Mouse (Mus musculus) adrenal gland, postnatal 14 days (tissue): ENCODE measurements around the gene C77080. TPM values are rescaled to one million over a fixed set of nuclear protein-coding genes. Genes with fewer than 3 reads are reported as not detected.

ENCODE experiments used
- DNase-seq: peaks from one replicate; pipeline ENCODE4 v3.0.0; 2021; ENCODE audit warnings: mixed read lengths
- total RNA-seq: library from RNA; stranded (reverse); gene quantifications from 2 replicates; pipeline ENCODE4 v1.2.3, GENCODE M21; 2021

The C77080 gene
- total RNA-seq, 1 experiment from 2014 or later: 14.5 TPM

DNA sequence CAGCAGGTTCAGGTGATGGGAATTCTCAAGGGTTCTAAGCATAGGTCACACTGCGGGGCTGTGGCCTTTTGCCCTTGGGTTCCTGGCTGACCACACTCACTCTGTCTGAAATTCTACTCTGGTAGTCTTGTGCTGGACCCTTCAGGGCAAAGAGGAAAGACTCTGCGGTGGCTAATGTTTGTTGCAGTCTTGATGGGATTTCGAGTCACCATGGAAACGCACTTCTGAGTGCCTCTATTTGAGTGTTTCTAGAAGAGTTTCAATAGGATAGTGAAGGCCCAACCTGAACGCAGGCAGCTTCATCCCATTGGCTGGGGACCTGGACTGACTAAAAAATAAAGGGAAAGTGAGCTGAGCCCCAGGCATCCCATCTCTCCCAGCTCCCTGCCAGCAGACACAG, 5.6 kb upstream of the C77080 start:
- DNase-seq: no peak

- DNase-seq: no peak
These were observed 5.0 kb upstream of the C77080 start for GRCm38 (mm10) chr4:129266191-129266590.

DNA sequence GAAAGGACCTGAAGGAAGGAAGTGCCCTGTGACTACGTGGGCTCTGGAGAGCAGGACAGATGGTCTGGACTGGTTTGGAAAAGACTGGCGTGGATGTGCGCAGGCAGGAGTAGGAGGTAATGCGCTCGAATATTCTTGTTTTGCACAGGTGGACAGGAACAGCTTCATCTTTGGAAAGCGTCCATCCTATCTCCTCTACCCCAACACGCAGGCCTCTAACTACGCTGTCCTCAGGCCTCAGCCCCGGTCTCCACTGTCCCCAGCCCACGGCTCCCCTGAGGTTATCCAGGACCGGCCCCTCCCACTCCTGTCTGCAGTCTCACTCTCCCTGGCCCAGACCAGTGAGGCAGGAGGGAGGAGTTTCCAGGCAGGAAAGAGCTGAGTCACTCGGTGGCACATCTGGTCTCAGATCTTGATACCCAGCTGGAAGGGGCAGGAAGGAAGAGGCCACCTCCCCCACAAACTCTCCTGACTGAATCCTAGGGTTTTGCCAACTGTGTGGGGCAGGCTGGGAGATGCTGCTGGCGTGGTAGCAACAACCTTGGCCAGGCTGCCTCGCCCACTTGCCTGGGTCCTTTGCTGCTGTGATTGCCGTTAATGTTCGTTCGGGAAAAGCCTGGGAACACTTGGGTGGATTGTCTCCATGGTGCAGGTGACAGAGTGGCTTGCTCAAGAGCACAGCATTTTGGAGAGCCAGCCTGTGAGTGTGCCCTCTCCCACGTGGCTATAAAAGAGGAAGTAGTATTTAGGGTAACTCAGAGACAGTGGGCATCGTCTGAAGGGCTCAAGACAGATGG, 2.2 kb upstream of the C77080 start:
- DNase-seq: peak; percentile 80

DNA sequence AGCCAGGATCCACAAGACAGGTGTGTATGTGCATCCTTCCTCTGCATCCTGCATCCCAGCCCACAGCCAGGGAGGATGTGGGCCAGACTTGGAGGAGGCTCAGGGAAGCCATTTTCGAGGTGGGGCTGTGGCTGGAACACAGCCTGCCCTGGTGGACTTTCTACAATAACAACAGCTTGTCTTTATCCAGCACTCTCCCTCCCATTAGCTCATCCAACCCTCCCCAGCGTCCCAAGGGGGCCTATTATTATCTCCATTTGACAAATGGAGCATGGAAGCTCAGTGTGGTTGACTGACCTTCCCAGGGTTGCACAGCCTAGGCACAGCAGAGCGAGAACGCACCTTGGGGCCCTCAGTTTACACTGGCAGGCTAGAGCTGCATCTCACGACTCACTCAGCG, 526 bp downstream of the C77080 start:
- DNase-seq: no peak

DNA sequence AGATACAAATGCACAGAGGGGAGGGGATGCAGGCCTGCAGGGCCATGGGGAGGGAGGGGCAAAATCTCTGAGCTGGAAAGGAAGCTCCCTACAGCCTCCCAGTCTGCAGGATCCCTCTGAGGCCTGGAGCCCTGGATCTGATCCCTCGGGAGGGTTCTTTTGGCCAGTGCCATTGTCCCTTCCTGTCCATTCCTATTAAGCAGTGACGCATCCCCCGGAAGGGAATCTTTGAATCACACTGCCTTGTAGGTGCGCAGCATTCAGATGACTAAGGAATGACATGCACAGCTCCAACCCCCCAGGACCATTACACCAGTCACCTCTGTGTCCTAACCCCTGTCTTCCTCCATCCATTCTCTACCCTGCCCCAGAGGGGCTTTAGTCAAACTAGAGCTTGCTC, 2.1 kb downstream of the C77080 start:
- no peak for DNase-seq

DNA sequence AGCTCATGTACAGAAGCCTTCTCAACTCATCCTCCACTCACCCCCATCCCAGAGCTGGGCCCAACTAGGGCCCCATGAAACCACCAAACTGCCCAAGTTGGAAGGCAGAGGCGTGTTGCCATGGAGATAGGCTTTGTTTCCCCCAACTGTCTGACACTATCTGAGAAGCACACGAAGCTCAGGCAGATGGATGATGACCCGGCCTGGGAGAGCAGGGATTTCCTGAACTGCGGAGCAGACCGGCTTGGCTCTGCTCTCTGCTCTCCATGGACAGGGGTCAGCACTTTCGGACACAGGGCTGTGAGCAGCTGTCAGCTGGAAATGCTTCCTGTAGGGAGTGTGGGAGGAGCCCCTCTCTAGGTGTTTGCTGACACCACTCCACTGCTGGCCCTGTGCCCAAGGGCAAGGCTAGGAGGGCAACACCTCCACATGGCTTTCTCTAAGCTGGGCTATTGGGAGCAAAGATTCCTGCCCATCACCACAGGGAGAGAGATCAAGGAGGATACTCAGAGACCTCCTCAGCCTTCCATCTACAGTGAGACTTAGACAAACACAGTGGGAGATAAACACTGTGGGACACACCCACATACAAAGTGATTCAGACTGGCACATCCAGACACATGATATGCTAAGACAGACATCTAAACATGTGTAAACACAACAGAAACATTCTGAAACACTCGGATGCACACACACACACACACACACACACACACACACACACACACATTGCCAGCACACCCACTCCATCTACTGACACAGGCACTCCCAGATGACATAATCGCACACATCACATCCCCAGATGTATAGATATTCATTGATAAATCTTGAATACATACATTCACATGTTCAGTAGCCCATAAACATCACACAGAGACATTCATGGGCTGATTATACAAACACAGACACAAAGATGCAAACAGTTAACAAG, 4.5 kb downstream of the C77080 start:
- DNase-seq: peak; percentile 54

DNA sequence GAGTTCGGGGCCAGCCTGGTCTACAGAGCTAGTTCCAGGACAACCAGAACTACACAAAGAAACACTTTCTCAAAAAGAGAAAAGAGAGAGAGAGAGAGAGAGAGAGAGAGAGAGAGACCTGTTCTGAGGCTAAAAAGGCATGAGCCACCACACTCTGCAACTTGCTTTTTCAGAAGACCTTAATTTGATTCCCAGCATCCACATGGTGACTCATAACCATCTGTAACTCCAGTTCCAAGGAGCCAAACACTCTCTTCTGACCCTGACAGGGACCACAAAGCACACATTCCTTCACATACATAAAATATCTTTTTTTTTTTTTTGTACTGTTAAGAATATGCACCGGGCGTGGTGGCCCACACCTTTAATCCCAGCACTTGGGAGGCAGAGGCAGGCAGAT, 6.6 kb downstream of the C77080 start:
- DNase-seq: no peak

DNA sequence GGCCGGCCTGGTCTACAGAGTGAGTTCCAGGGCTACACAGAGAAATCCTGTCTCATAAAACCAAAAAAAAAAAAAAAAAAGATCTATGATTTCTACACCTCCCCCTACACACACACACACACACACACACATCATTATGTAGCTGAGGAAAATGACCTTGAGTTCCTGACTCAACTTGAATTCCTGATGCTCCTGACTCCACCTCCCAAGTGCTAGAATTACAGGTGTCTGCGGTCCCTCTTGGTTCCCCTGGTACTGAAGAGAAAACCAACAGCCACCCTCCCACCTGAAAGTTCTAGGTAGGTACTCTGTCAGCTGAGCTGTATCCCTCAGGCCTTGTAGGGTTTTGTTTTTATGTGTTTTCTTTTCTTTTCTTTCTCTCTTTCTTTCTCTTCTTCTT, 8.7 kb downstream of the C77080 start:
- no peak for DNase-seq

GRCm38 (mm10) chr4:129251482-129252125, 9.6 kb downstream of the C77080 start:
- peak; percentile 63 for DNase-seq

- peak; percentile 77 for DNase-seq
These were observed 10.3 kb downstream of the C77080 start for GRCm38 (mm10) chr4:129250759-129251481.

GRCm38 (mm10) chr4:129249288-129249687, 11.9 kb downstream of the C77080 start:
- DNase-seq: no peak

DNA sequence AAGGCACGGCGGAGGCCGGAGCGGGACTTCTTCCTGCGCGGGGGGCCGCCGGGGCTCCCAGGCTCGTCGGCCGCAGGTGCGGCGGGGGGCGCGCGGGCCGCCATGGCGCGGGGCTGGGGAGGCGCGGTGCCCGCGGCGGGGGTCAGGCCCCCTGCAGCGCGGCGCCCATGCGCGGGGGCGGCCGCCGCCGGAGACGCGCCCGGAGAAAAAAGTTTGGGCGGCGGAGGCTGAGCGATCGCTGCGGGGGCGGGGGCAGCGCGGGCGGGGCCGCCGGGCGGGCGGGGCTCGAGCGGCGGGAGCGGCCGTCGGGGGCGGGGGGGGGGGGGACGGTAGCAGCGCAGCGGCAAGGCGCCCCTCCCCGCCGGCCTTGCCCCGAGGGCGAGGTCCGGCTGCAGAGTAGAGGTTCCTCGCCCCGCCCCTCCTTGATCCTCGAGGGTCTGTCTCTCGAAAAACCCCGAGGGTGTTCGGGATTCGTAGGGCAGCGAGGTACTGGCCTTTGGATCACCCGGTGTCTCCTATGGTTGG, 12.9 kb downstream of the C77080 start:
- DNase-seq: peak; percentile 55

DNA sequence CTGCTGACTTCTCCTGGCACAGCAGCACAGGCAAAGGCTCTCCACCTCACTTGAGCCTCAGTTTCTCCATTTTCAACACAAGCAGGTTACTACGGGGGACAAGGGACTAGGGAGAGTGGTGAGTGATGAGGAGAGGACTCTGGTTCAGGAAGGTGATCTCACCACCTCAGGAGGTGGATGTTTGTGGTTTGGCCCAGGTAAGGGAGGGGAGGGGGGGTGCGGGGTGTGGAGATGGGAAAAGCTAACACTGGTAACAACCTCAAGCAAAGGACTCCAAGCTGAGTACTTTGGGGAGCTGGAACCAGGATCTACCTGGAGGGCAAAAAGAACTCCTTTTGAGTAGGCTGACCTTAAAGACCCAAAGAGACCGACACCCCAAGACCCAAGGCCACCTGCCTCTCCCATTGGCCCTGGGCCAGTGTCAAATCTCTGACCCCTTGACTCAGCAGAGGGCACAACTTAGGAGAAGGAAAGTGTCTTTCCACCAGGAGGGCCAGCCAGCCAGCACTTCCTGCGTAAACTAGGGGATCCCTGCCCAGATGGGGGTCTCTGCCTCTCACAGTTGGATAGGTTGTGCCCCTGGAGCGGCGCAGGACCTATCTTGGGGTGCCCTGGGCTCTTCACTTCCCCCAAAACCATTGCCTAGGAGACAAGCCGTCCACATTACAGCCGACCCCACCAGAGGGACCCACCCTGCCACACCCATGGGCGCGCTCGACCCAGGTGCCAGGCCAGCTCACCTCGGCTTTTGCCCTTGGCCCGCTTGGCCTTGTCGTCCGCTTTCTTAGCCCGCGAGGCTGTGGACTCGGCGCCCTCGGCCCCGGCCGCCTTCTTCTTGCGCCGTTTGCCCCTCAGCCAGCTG, 13.6 kb downstream of the C77080 start:
- DNase-seq: peak; percentile 51

GRCm38 (mm10) chr4:129246360-129247301, 14.6 kb downstream of the C77080 start:
- DNase-seq: no peak

DNA sequence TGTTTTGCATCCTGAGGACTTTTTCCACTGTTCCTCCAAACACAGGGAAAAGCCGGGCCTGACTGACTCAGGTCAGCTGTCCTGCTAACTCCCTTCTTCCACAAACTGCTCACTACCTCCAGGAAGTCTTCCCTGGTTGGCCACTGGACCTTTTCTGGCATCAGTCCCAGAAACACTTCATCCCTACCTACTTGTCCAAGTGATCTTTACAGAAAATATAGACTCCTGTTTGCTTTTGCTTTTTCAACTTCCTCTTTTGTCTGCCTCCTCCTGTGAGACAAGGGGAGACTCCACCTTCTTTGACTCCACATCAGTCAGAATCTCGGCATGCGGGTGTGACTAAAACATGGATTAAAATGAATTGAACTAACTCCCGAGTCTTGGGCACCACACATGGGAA, 16.4 kb downstream of the C77080 start:
- no peak for DNase-seq

DNA sequence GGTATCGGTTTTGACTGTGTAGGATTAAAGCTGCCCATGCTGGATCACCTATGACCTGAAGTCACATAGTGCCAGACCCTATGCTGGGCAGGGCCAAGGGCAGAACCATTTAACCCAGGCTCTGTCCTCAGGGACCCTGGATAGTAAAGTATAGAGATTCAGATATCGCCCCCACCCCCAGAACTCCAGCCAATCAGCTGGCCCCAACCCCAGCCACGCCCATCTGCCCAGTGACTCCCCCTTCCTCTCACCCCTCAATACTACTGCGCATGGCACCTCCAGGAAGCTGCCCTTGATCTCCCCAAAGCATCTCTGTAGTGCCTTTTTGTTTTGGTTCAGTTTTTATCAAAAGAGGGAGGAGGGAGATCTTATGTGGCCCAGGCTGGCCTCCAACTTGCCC, 18.4 kb downstream of the C77080 start:
- no peak for DNase-seq

GRCm38 (mm10) chr4:129242327-129242726, 18.9 kb downstream of the C77080 start:
- no peak for DNase-seq

GRCm38 (mm10) chr4:129241898-129242297, 19.3 kb downstream of the C77080 start:
- no peak for DNase-seq

DNA sequence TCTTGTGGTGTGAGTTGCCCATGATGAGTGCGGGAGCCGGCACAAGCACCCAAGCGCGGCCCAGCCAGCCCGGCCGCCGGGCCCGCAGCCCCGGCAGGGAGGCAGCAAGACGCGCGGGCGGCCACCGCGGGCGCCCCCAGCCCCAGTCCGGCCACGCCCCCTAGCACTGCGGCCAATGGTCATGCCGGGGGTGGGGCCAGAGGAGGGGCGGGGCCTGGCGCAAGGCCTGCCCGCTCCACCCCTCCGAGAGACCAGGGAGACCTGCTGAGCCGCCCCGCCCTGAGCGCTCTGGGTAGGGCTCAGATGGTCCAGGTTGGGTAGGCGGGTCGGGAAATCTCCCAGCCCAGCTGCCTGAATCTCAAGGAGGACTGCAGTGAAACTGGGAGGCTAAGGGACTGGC, 22.1 kb downstream of the C77080 start:
- DNase-seq: peak; percentile 86

DNA sequence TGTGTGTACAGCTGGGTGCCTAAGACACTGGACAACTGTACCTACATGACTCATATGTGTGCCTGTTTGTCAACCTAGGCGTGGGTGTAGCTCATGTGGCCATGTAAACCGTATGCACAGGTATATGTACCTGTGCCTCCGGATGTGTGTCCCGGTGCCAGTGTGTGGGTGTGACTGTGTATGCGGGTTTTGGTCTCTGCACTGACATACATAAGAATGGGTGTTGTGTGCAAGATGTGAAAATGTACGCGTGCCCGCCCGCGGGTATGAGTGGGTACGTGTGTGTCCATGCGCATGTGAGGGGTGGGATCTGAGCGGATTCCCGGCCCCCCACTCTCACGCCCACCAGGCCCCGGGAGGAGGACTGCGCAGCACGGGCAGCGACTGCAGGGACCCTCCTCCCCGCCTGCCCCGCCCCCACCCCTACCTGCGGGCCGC, 22.6 kb downstream of the C77080 start:
- DNase-seq: no peak
